Mouse (Mus musculus): Measurements from ENCODE around the gene Fam196b.
A peak's percentile ranks its signal among the peaks of the same experiment; 100 is the strongest.

Fam196b gene

GRCm38 (mm10) chr11:34314534-34315379 is at the start of gene Fam196b:
Gene Fam196b (plus strand): TSS chr11:34314822.
- DNase-seq (ENCODE audit: low read depth, low spot score): peak; percentile 50

- no peak for DNase-seq (ENCODE audit: low read depth, low spot score)
Measured at GRCm38 (mm10) chr11:34272016-34272415, 42.6 kb upstream of the Fam196b start.

- peak; percentile 40 for DNase-seq (ENCODE audit: low read depth, low spot score)
Measured at GRCm38 (mm10) chr11:34275941-34276340, 38.7 kb upstream of the Fam196b start.

GRCm38 (mm10) chr11:34276363-34277046 is 38.1 kb upstream of the Fam196b start:
- no peak for DNase-seq (ENCODE audit: low read depth, low spot score)

- DNase-seq (ENCODE audit: low read depth, low spot score): no peak
Measured at GRCm38 (mm10) chr11:34277047-34277445, 37.6 kb upstream of the Fam196b start.

- DNase-seq (ENCODE audit: low read depth, low spot score): no peak
Measured at GRCm38 (mm10) chr11:34284124-34284808, 30.4 kb upstream of the Fam196b start.

GRCm38 (mm10) chr11:34290265-34290664 is 24.4 kb upstream of the Fam196b start:
- DNase-seq (ENCODE audit: low read depth, low spot score): no peak

GRCm38 (mm10) chr11:34290708-34291107 is 23.9 kb upstream of the Fam196b start:
- DNase-seq (ENCODE audit: low read depth, low spot score): no peak

GRCm38 (mm10) chr11:34291304-34291703 is 23.3 kb upstream of the Fam196b start:
- no peak for DNase-seq (ENCODE audit: low read depth, low spot score)

- DNase-seq (ENCODE audit: low read depth, low spot score): no peak
Measured at GRCm38 (mm10) chr11:34297698-34298378, 16.8 kb upstream of the Fam196b start.

- no peak for DNase-seq (ENCODE audit: low read depth, low spot score)
Measured at GRCm38 (mm10) chr11:34299550-34299949, 15.1 kb upstream of the Fam196b start.

GRCm38 (mm10) chr11:34300064-34300463 is 14.6 kb upstream of the Fam196b start:
- DNase-seq (ENCODE audit: low read depth, low spot score): no peak

- DNase-seq (ENCODE audit: low read depth, low spot score): no peak
Measured at GRCm38 (mm10) chr11:34306231-34306630, 8.4 kb upstream of the Fam196b start.

- DNase-seq (ENCODE audit: low read depth, low spot score): no peak
Measured at GRCm38 (mm10) chr11:34308731-34309130, 5.9 kb upstream of the Fam196b start.

GRCm38 (mm10) chr11:34309360-34309759 is 5.3 kb upstream of the Fam196b start:
- no peak for DNase-seq (ENCODE audit: low read depth, low spot score)

- DNase-seq (ENCODE audit: low read depth, low spot score): peak; percentile 11
Measured at GRCm38 (mm10) chr11:34311717-34312116, 2.9 kb upstream of the Fam196b start.

GRCm38 (mm10) chr11:34312208-34312607 is 2.4 kb upstream of the Fam196b start:
- DNase-seq (ENCODE audit: low read depth, low spot score): no peak

GRCm38 (mm10) chr11:34315383-34315782 is 761 bp downstream of the Fam196b start:
- no peak for DNase-seq (ENCODE audit: low read depth, low spot score)

- DNase-seq (ENCODE audit: low read depth, low spot score): no peak
Measured at GRCm38 (mm10) chr11:34316176-34316575, 1.6 kb downstream of the Fam196b start.

- DNase-seq (ENCODE audit: low read depth, low spot score): no peak
Measured at GRCm38 (mm10) chr11:34317001-34317400, 2.4 kb downstream of the Fam196b start.

- DNase-seq (ENCODE audit: low read depth, low spot score): no peak
Measured at GRCm38 (mm10) chr11:34319282-34319681, 4.7 kb downstream of the Fam196b start.

GRCm38 (mm10) chr11:34323664-34324063 is 9.0 kb downstream of the Fam196b start:
- DNase-seq (ENCODE audit: low read depth, low spot score): no peak

Data from CD4-positive, CD25-positive, alpha-beta regulatory T cell, adult 2 months (primary cell).